Mouse (Mus musculus): Measurements from ENCODE around the gene Fam198b. TPM values are rescaled to one million over a fixed set of nuclear protein-coding genes. Genes with fewer than 3 reads are reported as not detected.
A peak's percentile ranks its signal among the peaks of the same experiment; 100 is the strongest.

The Fam198b gene
- total and polyA plus RNA-seq, 3 experiments, result 1.5 to 3.1 TPM; not detected in 1

- no peak for TF ChIP-seq MAX (IDR thresholded peaks at IDR 0.05; ENCODE audit: low read length)
Observed at GRCm38 (mm10) chr3:79848841-79849240, 35.5 kb upstream of the Fam198b start (continued).

GRCm38 (mm10) chr3:79849621-79850020 lies 34.7 kb upstream of the Fam198b start:
- Histone ChIP-seq H3K36me3 (ENCODE audit: control insufficient read depth in 1 of 2, insufficient read depth in 2 of 2, low read length in 2 of 2) (peaks cover 0 to 36% of the 10 kb centered on the region in 2 experiments; a peak in 2 of 4 replicates), H3K79me2 (ENCODE audit: control insufficient read depth, insufficient read depth, low read length, poor library complexity) (no peaks in the 10 kb centered on the region), H3K9ac (ENCODE audit: control insufficient read depth, low read depth, low read length, poor library complexity, severe bottlenecking) (no peak overlapping the region), H3K4me1 (ENCODE audit: control insufficient read depth in 1 of 2, insufficient read depth in 2 of 2, low read length in 2 of 2) (peaks cover 7 to 48% of the 10 kb centered on the region in 2 experiments), H3K4me3 (ENCODE audit: control insufficient read depth in 1 of 2, insufficient read depth in 1 of 2, low read depth in 2 of 2, low read length in 2 of 2) (no peak overlapping the region), H3K27ac (ENCODE audit: control insufficient read depth, low read depth, low read length) (no peak overlapping the region), H3K27me3 (ENCODE audit: control insufficient read depth in 1 of 2, insufficient read depth in 2 of 2, low read length in 2 of 2) (no peaks in the 10 kb centered on the region), H3K9me3 (replicated peaks; ENCODE audit: insufficient read depth, low read length) (no peaks in the 10 kb centered on the region)
- TF ChIP-seq CHD2 (IDR thresholded peaks at IDR 0.05; ENCODE audit: low read length) (no peak), ETS1 (IDR thresholded peaks at IDR 0.05; ENCODE audit: low read depth, low read length) (peak; percentile 51; the same call in 1 of the 2 replicates), KAT2A (conservative IDR thresholded peaks at IDR 0.05; ENCODE audit: low read depth, low read length) (no peak), MEF2A (IDR thresholded peaks at IDR 0.05; ENCODE audit: extremely low read depth, insufficient replicate concordance, low read depth, low read length, poor library complexity, severe bottlenecking) (no peak), SIN3A (IDR thresholded peaks at IDR 0.05; ENCODE audit: low read length) (no peak), CHD1 (IDR thresholded peaks at IDR 0.05; ENCODE audit: low read depth, low read length) (no peak), SMC3 (IDR thresholded peaks at IDR 0.05; ENCODE audit: low read depth, low read length) (no peak), TBP (IDR thresholded peaks at IDR 0.05; ENCODE audit: low read depth, low read length) (no peak), BHLHE40 (IDR thresholded peaks at IDR 0.05; ENCODE audit: borderline replicate concordance, low read depth, low read length) (no peak), MYB (IDR thresholded peaks at IDR 0.05; ENCODE audit: low read depth, low read length) (no peak), POLR2AphosphoS2 (IDR thresholded peaks at IDR 0.05; ENCODE audit: low read length) (no peak), RAD21 (IDR thresholded peaks at IDR 0.05; ENCODE audit: low read depth, low read length) (no peak), MAX (IDR thresholded peaks at IDR 0.05; ENCODE audit: low read length) (no peak), MAFK (IDR thresholded peaks at IDR 0.05; ENCODE audit: borderline replicate concordance, low read depth, low read length) (no peak), EP300 (IDR thresholded peaks at IDR 0.05; ENCODE audit: low read depth in 1 of 2, low read length in 2 of 2) (peak; percentile 25 to 64; a peak in 2 of 4 replicates), NRF1 (IDR thresholded peaks at IDR 0.05; ENCODE audit: insufficient read depth, low read depth, low read length, poor library complexity, severe bottlenecking) (no peak), MYC (IDR thresholded peaks at IDR 0.05; ENCODE audit: low read depth, low read length) (no peak), RCOR1 (IDR thresholded peaks at IDR 0.05; ENCODE audit: low read depth, low read length) (no peak), POLR2A (IDR thresholded peaks at IDR 0.05; ENCODE audit: control insufficient read depth in 1 of 2, insufficient read depth in 1 of 2, low read depth in 1 of 2, low read length in 2 of 2, poor library complexity in 1 of 2) (no peak), UBTF (IDR thresholded peaks at IDR 0.05; ENCODE audit: borderline replicate concordance, insufficient read depth, low read depth, low read length) (no peak), NELFE (IDR thresholded peaks at IDR 0.05; ENCODE audit: low read depth, low read length) (no peak), GABPA (IDR thresholded peaks at IDR 0.05; ENCODE audit: low read depth, low read length) (no peak), HCFC1 (IDR thresholded peaks at IDR 0.05; ENCODE audit: low read depth, low read length) (no peak), ZNF384 (IDR thresholded peaks at IDR 0.05; ENCODE audit: low read depth, low read length) (peak; percentile 52), TCF12 (IDR thresholded peaks at IDR 0.05; ENCODE audit: low read depth, low read length) (peak; percentile 44; the same call in 1 of the 2 replicates), USF2 (IDR thresholded peaks at IDR 0.05; ENCODE audit: borderline replicate concordance in 1 of 2, insufficient read depth in 1 of 2, low read depth in 1 of 2, low read length in 2 of 2) (no peak)
- DNase-seq (ENCODE audit: low read depth, low spot score), result peak; percentile 52

All from MEL (cell line).